Mouse (Mus musculus) naive thymus-derived CD4-positive, alpha-beta T cell, adult 2 months (primary cell): ENCODE measurements at regions not wholly inside any gene's neighbourhood (a gene's known extent, or its start where the extent isn't known, plus 50 kb on each side); places are given as distances from the start of the nearest gene placed in this dataset.

ENCODE experiments used
- DNase-seq: peaks from one replicate; pipeline ENCODE4 v3.0.0-alpha.2; 2011; ENCODE audit warnings: low read depth

GRCm38 (mm10) chr8:79515282-79515783 lies 116.0 kb upstream of the Smad1 start:
- DNase-seq: no peak

GRCm38 (mm10) chr8:79514655-79515278 lies 115.4 kb upstream of the Smad1 start:
- DNase-seq: no peak

GRCm38 (mm10) chr8:79508597-79508996 lies 109.3 kb upstream of the Smad1 start:
- DNase-seq: no peak

GRCm38 (mm10) chr8:79505381-79505780 lies 106.1 kb upstream of the Smad1 start:
- no peak for DNase-seq

GRCm38 (mm10) chr8:79503906-79504305 lies 104.6 kb upstream of the Smad1 start:
- no peak for DNase-seq

- DNase-seq: no peak
These were observed 102.7 kb upstream of the Smad1 start for GRCm38 (mm10) chr8:79502062-79502461.

GRCm38 (mm10) chr8:79501238-79501637 lies 101.9 kb upstream of the Smad1 start:
- DNase-seq: no peak

GRCm38 (mm10) chr8:79499258-79499657 lies 99.9 kb upstream of the Smad1 start:
- DNase-seq: no peak

GRCm38 (mm10) chr8:79498611-79499010 lies 99.3 kb upstream of the Smad1 start:
- no peak for DNase-seq

GRCm38 (mm10) chr8:79491156-79491698 lies 91.9 kb upstream of the Smad1 start:
- no peak for DNase-seq

GRCm38 (mm10) chr8:79490739-79491138 lies 91.4 kb upstream of the Smad1 start:
- DNase-seq: no peak

GRCm38 (mm10) chr8:79488861-79489260 lies 89.5 kb upstream of the Smad1 start:
- DNase-seq: peak; percentile 20

GRCm38 (mm10) chr8:79487597-79487996 lies 88.3 kb upstream of the Smad1 start:
- DNase-seq: no peak

GRCm38 (mm10) chr8:79479326-79479725 lies 80.0 kb upstream of the Smad1 start:
- no peak for DNase-seq

GRCm38 (mm10) chr8:79476012-79476411 lies 76.7 kb upstream of the Smad1 start:
- DNase-seq: no peak

GRCm38 (mm10) chr8:79474679-79475078 lies 75.4 kb upstream of the Smad1 start:
- no peak for DNase-seq

- no peak for DNase-seq
These were observed 52.8 kb upstream of the Smad1 start for GRCm38 (mm10) chr8:79452101-79452500.

- no peak for DNase-seq
These were observed 50.1 kb upstream of the Smad1 start for GRCm38 (mm10) chr8:79449453-79449852.
